ENCODE assay signal across 8 mouse cellular contexts in genomic region chr1:134332770-134333271, GRCm38 (mm10). TPM values are rescaled to one million over a fixed set of nuclear protein-coding genes. Genes with fewer than 3 reads are reported as not detected.
DNase-seq lines count a peak whose midpoint lies in the region; ATAC-seq and TF ChIP-seq lines count a peak whose summit lies in the region.

Gene Ppfia4 (minus strand): TSS chr1:134332928.

- no peak within 1 kb of the TSS for H3K9ac ChIP-seq in intestine, postnatal 0 days (ENCODE audit: low read depth, low read length)
- no peak within 1 kb of the TSS for H3K9ac ChIP-seq in stomach, embryonic 14.5 days (replicated peaks; ENCODE audit: low read depth, low read length)

- H3K4me3 ChIP-seq in intestine, postnatal 0 days (ENCODE audit: low read depth, low read length): no peak within 1 kb of the TSS
- H3K4me3 ChIP-seq in stomach, embryonic 14.5 days (ENCODE audit: low read depth, low read length): no peak within 1 kb of the TSS

- peak; percentile 35; the same call in 1 of the 2 replicates for ATAC-seq in intestine, postnatal 0 days
- ATAC-seq in stomach, embryonic 14.5 days (ENCODE audit: insufficient number of reproducible peaks, insufficient read depth, low FRiP score, low read depth): 0 out of 2 replicates have a peak, but pooled peaks have one; percentile 42

- DNase-seq in retina, postnatal 1 day: peak; percentile 25
- no peak for DNase-seq in retina, embryonic 14.5 days (ENCODE audit: low spot score)
- peak; percentile 72 to 73 for DNase-seq in cerebellum, adult 18-20 months
- DNase-seq in gastrocnemius, postnatal 14 days: peak; percentile 75
- DNase-seq in lung, postnatal 10 days: peak; percentile 80
- DNase-seq in urinary bladder, postnatal 36 days (ENCODE audit: low spot score in 2 of 2): no peak

- intact Hi-C loops in gastrocnemius, postnatal 14 days (cut with DNase I; ENCODE audit: low total_unique reads): no loop called here

- no peaks in the 10 kb centered on the region for H3K27me3 ChIP-seq in intestine, postnatal 0 days (replicated peaks; ENCODE audit: control insufficient read depth, insufficient read depth, low read length)
- no peaks in the 10 kb centered on the region for H3K27me3 ChIP-seq in stomach, embryonic 14.5 days (ENCODE audit: control insufficient read depth, insufficient read depth, low read length)

- no peaks in the 10 kb centered on the region for H3K36me3 ChIP-seq in intestine, postnatal 0 days (ENCODE audit: control insufficient read depth, insufficient read depth)
- no peaks in the 10 kb centered on the region for H3K36me3 ChIP-seq in stomach, embryonic 14.5 days (ENCODE audit: control insufficient read depth, insufficient read depth, low read length)

- 0 out of 2 replicates have a peak within 1 kb of the TSS, but pooled peaks have one; percentile 17 for H3K4me2 ChIP-seq in intestine, postnatal 0 days (replicated peaks; ENCODE audit: low read depth)
- H3K4me2 ChIP-seq in stomach, embryonic 14.5 days (replicated peaks; ENCODE audit: low read depth, low read length): no peak within 1 kb of the TSS

- TF ChIP-seq CTCF in intestine, postnatal 0 days (IDR thresholded peaks at IDR 0.05; ENCODE audit: low read depth): no peak

- no peak within 1 kb of the TSS for H3K27ac ChIP-seq in intestine, postnatal 0 days (ENCODE audit: low read depth, low read length)
- no peak within 1 kb of the TSS for H3K27ac ChIP-seq in stomach, embryonic 14.5 days (ENCODE audit: low read length)

- no peaks in the 10 kb centered on the region for H3K9me3 ChIP-seq in intestine, postnatal 0 days (ENCODE audit: control insufficient read depth)
- H3K9me3 ChIP-seq in stomach, embryonic 14.5 days (ENCODE audit: control insufficient read depth, low read depth, low read length): no peaks in the 10 kb centered on the region

- no peaks in the 10 kb centered on the region for H3K4me1 ChIP-seq in intestine, postnatal 0 days (replicated peaks; ENCODE audit: control insufficient read depth, insufficient read depth, low read length)
- H3K4me1 ChIP-seq in stomach, embryonic 14.5 days (ENCODE audit: control insufficient read depth, insufficient read depth, low read length): peaks cover 3% of the 10 kb centered on the region; the same call in 1 of the 2 replicates

- WGBS in intestine, postnatal 0 days: 46% methylated on average over 13 of the region's 13 CpGs
- WGBS in stomach, embryonic 14.5 days: 43% methylated on average over 13 of the region's 13 CpGs

RNA-seq across cellular contexts. Expression of gene Ppfia4, which starts in this region (rescaled TPM):
- 1 to 10 TPM; 4.3 to 6.7 TPM for total RNA-seq in gastrocnemius, postnatal 14 days (2021)
- 2.4 and 2.5 TPM in 2 replicates for polyA plus RNA-seq in intestine, postnatal 0 days (2015; fragmentation: Nextera tagmentation; extraction: Ambion mirVana)
- polyA plus RNA-seq in stomach, embryonic 14.5 days (2014; fragmentation: Nextera tagmentation; extraction: Ambion mirVana): 4.8 and 5.7 TPM in 2 replicates

Comparison
In these comparisons a context has a peak if more than half of its experiments do, and no peak if none do; other contexts are left out.
1. DNase-seq: peak in retina, postnatal 1 day (single experiment), cerebellum, adult 18-20 months (2 of 2), gastrocnemius, postnatal 14 days (single experiment) and lung, postnatal 10 days (single experiment); none in retina, embryonic 14.5 days (single experiment) and urinary bladder, postnatal 36 days (0 of 2).